Mouse (Mus musculus) liver, embryonic 12.5 days (tissue): ENCODE data around the gene Tpd52l1. TPM values are rescaled to one million over a fixed set of nuclear protein-coding genes. Genes with fewer than 3 reads are reported as not detected.

ENCODE experiments used
- ATAC-seq: fragments of 200-750 bp; cut with Nextera tagmentation; 2 replicates; pipeline ENCODE4 v1.8.0; 2017; ENCODE audit warnings: moderate number of reproducible peaks, mild to moderate bottlenecking, moderate library complexity
- H3K27ac ChIP-seq: fragments of 300-500 bp; sonication (generic); 2 replicates; pipeline ENCODE4 v1.5.1; 2016; ENCODE audit warnings: mild to moderate bottlenecking
- H3K27me3 ChIP-seq: fragments of 300-500 bp; sonication (generic); replicated peaks from 2 replicates; pipeline ENCODE4 v1.6.1; 2016; ENCODE audit warnings: mild to moderate bottlenecking, moderate library complexity
- H3K36me3 ChIP-seq: fragments of 300-500 bp; sonication (generic); 2 replicates; pipeline ENCODE4 v1.6.1; 2016; ENCODE audit warnings: mild to moderate bottlenecking, moderate library complexity
- H3K4me1 ChIP-seq: fragments of 300-500 bp; sonication (generic); 2 replicates; pipeline ENCODE4 v1.6.1; 2016
- H3K4me2 ChIP-seq: fragments of 300-500 bp; sonication (generic); 2 replicates; pipeline ENCODE4 v1.6.1; 2016; ENCODE audit warnings: mild to moderate bottlenecking, moderate library complexity
- H3K4me3 ChIP-seq: fragments of 300-500 bp; sonication (generic); 2 replicates; pipeline ENCODE4 v1.5.1; 2016; ENCODE audit warnings: mild to moderate bottlenecking, moderate library complexity
- H3K9ac ChIP-seq: fragments of 300-500 bp; sonication (generic); 2 replicates; pipeline ENCODE4 v1.6.1; 2016; ENCODE audit warnings: mild to moderate bottlenecking, moderate library complexity
- H3K9me3 ChIP-seq: fragments of 300-500 bp; sonication (generic); replicated peaks from 2 replicates; pipeline ENCODE4 v1.6.1; 2016; ENCODE audit warnings: mild to moderate bottlenecking, moderate library complexity
- WGBS: fragments of 180-500 bp; shearing (Covaris S2); methylation state at CpG from one replicate; pipeline ENCODE4 v1.1.7; 2016; ENCODE audit not compliant: insufficient replicate concordance; 5-methylcytosine and 5-hydroxymethylcytosine counted together
- polyA plus RNA-seq: library from polyadenylated mRNA; unstranded; fragments of >200 nt; fragmentation: Nextera tagmentation; extraction: Ambion mirVana; gene quantifications from 2 replicates; pipeline ENCODE4 v1.2.1, GENCODE M21; 2016

The Tpd52l1 gene
- polyA plus RNA-seq, 1 experiment from 2014 or later = 2.3 TPM

GRCm38 (mm10) chr10:31330286-31330962 is 115.3 kb downstream of the Tpd52l1 start:
- peaks cover 14% of the 10 kb centered on the region for H3K4me1 ChIP-seq
- H3K27me3 ChIP-seq = no peaks in the 10 kb centered on the region
- H3K4me3 ChIP-seq = no peak overlapping the region
- no peak overlapping the region for H3K4me2 ChIP-seq
- no peak overlapping the region for H3K9ac ChIP-seq
- peaks cover 12% of the 10 kb centered on the region for H3K36me3 ChIP-seq
- H3K27ac ChIP-seq = no peak overlapping the region
- WGBS = 74% methylated on average over 3 of the region's 3 CpGs
- peak; percentile 87 for ATAC-seq
- H3K9me3 ChIP-seq = no peaks in the 10 kb centered on the region

- no peak for ATAC-seq
- H3K4me2 ChIP-seq = no peak overlapping the region
- H3K4me1 ChIP-seq = peaks cover 14% of the 10 kb centered on the region
- no peak overlapping the region for H3K9ac ChIP-seq
- H3K4me3 ChIP-seq = no peak overlapping the region
- no peak overlapping the region for H3K27ac ChIP-seq
- H3K27me3 ChIP-seq = no peaks in the 10 kb centered on the region
- H3K9me3 ChIP-seq = no peaks in the 10 kb centered on the region
- WGBS = 76% methylated on average over 1 of the region's 1 CpGs
- H3K36me3 ChIP-seq = peaks cover 12% of the 10 kb centered on the region
Measured at GRCm38 (mm10) chr10:31329436-31329835, 116.3 kb downstream of the Tpd52l1 start.

GRCm38 (mm10) chr10:31318491-31318890 is 127.3 kb downstream of the Tpd52l1 start:
- H3K27ac ChIP-seq = no peak overlapping the region
- H3K27me3 ChIP-seq = no peaks in the 10 kb centered on the region
- no peak overlapping the region for H3K4me3 ChIP-seq
- 75% methylated on average over 5 of the region's 5 CpGs for WGBS
- H3K4me2 ChIP-seq = no peak overlapping the region
- peaks cover 9% of the 10 kb centered on the region; the same call in 1 of the 2 replicates for H3K4me1 ChIP-seq
- H3K9me3 ChIP-seq = no peaks in the 10 kb centered on the region
- no peak for ATAC-seq
- H3K36me3 ChIP-seq = peaks cover 18% of the 10 kb centered on the region
- no peak overlapping the region for H3K9ac ChIP-seq

GRCm38 (mm10) chr10:31312865-31313848 is 132.6 kb downstream of the Tpd52l1 start, which contains the start of gene Hddc2:
TSS of gene Hddc2 (plus strand) at chr10:31313383.
- Histone ChIP-seq H3K36me3 (peaks cover 12% of the 10 kb centered on the region), H3K4me3 (peak within 1 kb of the TSS; percentile 71), H3K9ac (peak within 1 kb of the TSS; percentile 77), H3K27me3 (no peaks in the 10 kb centered on the region), H3K4me2 (peak within 1 kb of the TSS; percentile 90), H3K4me1 (peaks cover 13% of the 10 kb centered on the region), H3K9me3 (no peaks in the 10 kb centered on the region), H3K27ac (peak within 1 kb of the TSS; percentile 75)
- WGBS = 4% methylated on average over 44 of the region's 44 CpGs
- ATAC-seq = peak; percentile 96

GRCm38 (mm10) chr10:31307024-31307598 is 138.6 kb downstream of the Tpd52l1 start:
- H3K4me2 ChIP-seq = no peak overlapping the region
- no peak overlapping the region for H3K9ac ChIP-seq
- no peaks in the 10 kb centered on the region for H3K27me3 ChIP-seq
- H3K36me3 ChIP-seq = no peaks in the 10 kb centered on the region
- no peak for ATAC-seq
- no peak overlapping the region for H3K27ac ChIP-seq
- H3K9me3 ChIP-seq = no peaks in the 10 kb centered on the region
- H3K4me3 ChIP-seq = no peak overlapping the region
- H3K4me1 ChIP-seq = no peaks in the 10 kb centered on the region
- WGBS = 12% methylated on average over 1 of the region's 1 CpGs

- Histone ChIP-seq H3K36me3 (no peaks in the 10 kb centered on the region), H3K4me2 (no peak overlapping the region), H3K4me1 (no peaks in the 10 kb centered on the region), H3K4me3 (no peak overlapping the region), H3K9me3 (no peaks in the 10 kb centered on the region), H3K9ac (no peak overlapping the region), H3K27me3 (no peaks in the 10 kb centered on the region), H3K27ac (no peak overlapping the region)
- ATAC-seq = no peak
- 77% methylated on average over 2 of the region's 2 CpGs for WGBS
Measured at GRCm38 (mm10) chr10:31303446-31303845, 142.3 kb downstream of the Tpd52l1 start.

GRCm38 (mm10) chr10:31300292-31300691 is 145.5 kb downstream of the Tpd52l1 start:
- H3K27me3 ChIP-seq = no peaks in the 10 kb centered on the region
- no peak overlapping the region for H3K9ac ChIP-seq
- ATAC-seq = no peak
- no peaks in the 10 kb centered on the region for H3K9me3 ChIP-seq
- H3K4me3 ChIP-seq = no peak overlapping the region
- no peaks in the 10 kb centered on the region for H3K4me1 ChIP-seq
- H3K27ac ChIP-seq = no peak overlapping the region
- no peaks in the 10 kb centered on the region for H3K36me3 ChIP-seq
- WGBS = 38% methylated on average over 1 of the region's 1 CpGs
- H3K4me2 ChIP-seq = no peak overlapping the region

GRCm38 (mm10) chr10:31298921-31299574 is 146.7 kb downstream of the Tpd52l1 start:
- Histone ChIP-seq H3K27me3 (no peaks in the 10 kb centered on the region), H3K4me2 (no peak overlapping the region), H3K4me3 (no peak overlapping the region), H3K27ac (no peak overlapping the region), H3K9me3 (no peaks in the 10 kb centered on the region), H3K36me3 (no peaks in the 10 kb centered on the region), H3K9ac (no peak overlapping the region), H3K4me1 (no peaks in the 10 kb centered on the region)
- no peak for ATAC-seq
- WGBS = 40% methylated on average over 6 of the region's 6 CpGs

GRCm38 (mm10) chr10:31298263-31298662 is 147.5 kb downstream of the Tpd52l1 start:
- Histone ChIP-seq H3K9ac (no peak overlapping the region), H3K27ac (no peak overlapping the region), H3K27me3 (no peaks in the 10 kb centered on the region), H3K4me3 (no peak overlapping the region), H3K9me3 (no peaks in the 10 kb centered on the region), H3K36me3 (no peaks in the 10 kb centered on the region), H3K4me1 (no peaks in the 10 kb centered on the region), H3K4me2 (no peak overlapping the region)
- 46% methylated on average over 2 of the region's 2 CpGs for WGBS
- no peak for ATAC-seq

- no peaks in the 10 kb centered on the region for H3K27me3 ChIP-seq
- H3K36me3 ChIP-seq = no peaks in the 10 kb centered on the region
- H3K9ac ChIP-seq = no peak overlapping the region
- no peak overlapping the region for H3K4me2 ChIP-seq
- WGBS = 55% methylated on average over 4 of the region's 4 CpGs
- H3K4me1 ChIP-seq = no peaks in the 10 kb centered on the region
- H3K4me3 ChIP-seq = no peak overlapping the region
- H3K9me3 ChIP-seq = no peaks in the 10 kb centered on the region
- no peak for ATAC-seq
- no peak overlapping the region for H3K27ac ChIP-seq
Measured at GRCm38 (mm10) chr10:31297106-31297505, 148.7 kb downstream of the Tpd52l1 start.

GRCm38 (mm10) chr10:31296458-31296857 is 149.3 kb downstream of the Tpd52l1 start:
- no peak overlapping the region for H3K4me2 ChIP-seq
- ATAC-seq = no peak
- no peaks in the 10 kb centered on the region for H3K4me1 ChIP-seq
- no peak overlapping the region for H3K27ac ChIP-seq
- no peaks in the 10 kb centered on the region for H3K27me3 ChIP-seq
- no peak overlapping the region for H3K4me3 ChIP-seq
- no peak overlapping the region for H3K9ac ChIP-seq
- WGBS = 22% methylated on average over 1 of the region's 1 CpGs
- no peaks in the 10 kb centered on the region for H3K36me3 ChIP-seq
- H3K9me3 ChIP-seq = no peaks in the 10 kb centered on the region
